Mouse (Mus musculus): ENCODE data around the gene Bpifb9b. TPM values are rescaled to one million over a fixed set of nuclear protein-coding genes. Genes with fewer than 3 reads are reported as not detected.
"Not testable (repeated sequence)": the region's sequence is repeated elsewhere in the genome, so short reads cannot be mapped to it uniquely, and the experiment has no call there.

Bpifb9b gene
- total RNA-seq (2015) (not detected in 2 replicates), total RNA-seq (2017) (not detected in 2 replicates)

- not testable (repeated sequence) for ATAC-seq (ENCODE audit: poor library complexity, severe bottlenecking)
Measured at GRCm38 (mm10) chr2:154306927-154307326, at the start of gene Bpifb9b. Gene Bpifb9b, plus strand, starts transcription at chr2:154307227.

DNA sequence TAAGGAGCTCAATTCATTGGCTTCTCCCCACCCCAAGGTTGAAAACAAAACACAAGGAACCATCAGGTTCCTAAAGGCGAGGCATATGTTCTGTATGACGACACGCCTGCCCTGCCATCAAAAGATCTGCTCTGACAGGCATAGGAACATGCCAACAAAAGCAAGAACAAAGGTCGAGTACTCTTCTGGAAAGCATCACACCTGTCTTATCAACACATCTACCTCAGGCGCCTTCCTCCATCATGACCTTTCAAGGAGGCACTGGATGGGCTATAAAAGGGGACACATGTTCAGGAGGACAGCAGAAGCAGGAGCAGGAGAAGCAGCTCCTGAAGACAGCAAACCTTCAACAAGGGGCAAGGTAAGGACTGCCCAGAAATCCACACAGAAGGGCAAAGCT is 49.5 kb upstream of the Bpifb9b start, which contains the start of gene Bpifb9a:
TSS of gene Bpifb9a (plus strand) at position 301 of the 400 bp plus-strand sequence.
- not testable (repeated sequence) for ATAC-seq (ENCODE audit: poor library complexity, severe bottlenecking)

DNA sequence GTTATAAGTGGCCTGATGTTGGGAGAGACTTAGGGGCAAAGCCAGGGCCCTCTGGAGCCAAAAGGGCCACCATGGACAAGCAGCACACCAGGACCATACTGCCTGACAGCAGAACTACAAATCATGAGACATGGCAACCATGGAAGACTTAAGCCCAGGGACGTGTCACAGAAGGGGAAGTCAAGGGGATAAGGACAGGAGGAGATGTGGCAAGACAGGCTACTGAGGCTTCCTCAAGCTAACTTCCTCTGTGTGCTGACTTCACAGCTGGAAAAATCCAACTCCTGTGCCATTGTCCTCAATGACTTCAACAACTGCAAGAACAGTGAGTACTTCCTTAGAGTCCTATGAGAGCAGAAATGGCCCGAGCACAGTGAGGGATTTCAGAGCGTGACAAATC is 42.6 kb upstream of the Bpifb9b start:
- ATAC-seq (ENCODE audit: poor library complexity, severe bottlenecking): peak; percentile 96

GRCm38 (mm10) chr2:154291866-154292265 is 15.2 kb upstream of the Bpifb9b start:
- not testable (repeated sequence) for ATAC-seq (ENCODE audit: poor library complexity, severe bottlenecking)

DNA sequence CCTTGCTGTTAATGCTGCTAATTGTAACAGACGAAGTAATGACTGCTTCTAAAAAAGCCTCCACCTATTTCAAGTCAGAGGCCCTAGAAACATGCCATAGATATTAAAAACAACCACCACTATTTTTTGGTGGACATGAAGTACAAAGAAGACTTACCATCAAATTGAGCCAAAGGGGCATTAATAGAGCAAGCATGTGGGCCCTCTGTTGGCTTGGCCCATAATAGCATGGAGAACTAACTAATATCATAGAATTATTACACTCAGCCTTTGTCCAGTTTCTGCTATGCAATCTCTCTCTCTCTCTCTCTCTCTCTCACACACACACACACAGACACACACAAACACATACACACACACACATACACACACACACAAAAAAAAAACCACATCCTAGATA is 14.2 kb upstream of the Bpifb9b start:
- ATAC-seq (ENCODE audit: poor library complexity, severe bottlenecking): no peak

- ATAC-seq (ENCODE audit: poor library complexity, severe bottlenecking): not testable (repeated sequence)
Measured at GRCm38 (mm10) chr2:154294746-154295145, 12.3 kb upstream of the Bpifb9b start.

GRCm38 (mm10) chr2:154300496-154300895 is 6.5 kb upstream of the Bpifb9b start:
- ATAC-seq (ENCODE audit: poor library complexity, severe bottlenecking): peak; percentile 93

DNA sequence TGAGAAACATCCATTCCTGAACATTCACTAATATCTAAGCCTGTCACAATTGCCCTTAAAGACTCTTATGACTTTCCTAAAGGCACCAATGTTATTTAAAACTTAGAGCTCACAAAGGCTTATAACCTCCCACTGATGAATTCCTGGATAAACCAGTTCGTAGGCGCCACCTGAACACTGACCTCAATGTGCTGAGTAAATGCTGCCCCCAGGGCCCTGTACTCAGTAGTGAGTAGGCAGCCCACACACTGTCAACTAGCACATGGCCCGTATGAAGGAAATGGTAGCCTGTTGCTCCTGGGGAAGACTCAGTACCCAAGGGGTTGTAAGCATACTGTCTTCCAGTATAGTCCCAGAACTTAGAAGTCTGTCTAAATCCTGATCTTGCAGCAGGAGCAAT is 5.3 kb upstream of the Bpifb9b start:
- no peak for ATAC-seq (ENCODE audit: poor library complexity, severe bottlenecking)

DNA sequence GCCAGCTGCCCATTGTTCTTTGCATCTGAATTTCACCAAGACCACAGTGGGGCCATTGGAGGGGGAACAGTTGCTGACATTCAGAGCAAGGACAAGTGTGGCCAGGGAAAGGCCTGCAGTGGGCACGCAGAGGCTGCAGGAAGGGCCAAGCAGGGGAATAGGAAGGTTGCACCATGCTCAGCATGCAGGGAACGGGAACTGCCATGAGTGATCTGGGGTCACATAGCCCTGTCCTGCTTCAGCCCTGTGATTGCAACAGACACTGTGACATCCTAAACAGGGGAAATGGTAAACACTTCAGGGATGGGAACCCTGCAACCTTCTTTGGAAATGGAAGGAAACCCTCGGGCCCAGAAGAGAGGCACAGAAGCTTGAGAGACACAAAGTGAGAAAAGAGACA is 2.4 kb upstream of the Bpifb9b start:
- peak; percentile 72 for ATAC-seq (ENCODE audit: poor library complexity, severe bottlenecking)

DNA sequence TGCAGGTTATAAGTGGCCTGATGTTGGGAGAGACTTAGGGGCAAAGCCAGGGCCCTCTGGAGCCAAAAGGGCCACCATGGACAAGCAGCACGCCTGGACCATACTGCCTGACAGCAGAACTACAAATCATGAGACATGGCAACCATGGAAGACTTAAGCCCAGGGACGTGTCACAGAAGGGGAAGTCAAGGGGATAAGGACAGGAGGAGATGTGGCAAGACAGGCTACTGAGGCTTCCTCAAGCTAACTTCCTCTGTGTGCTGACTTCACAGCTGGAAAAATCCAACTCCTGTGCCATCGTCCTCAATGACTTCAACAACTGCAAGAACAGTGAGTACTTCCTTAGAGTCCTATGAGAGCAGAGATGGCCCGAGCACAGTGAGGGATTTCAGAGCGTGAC is 6.7 kb downstream of the Bpifb9b start:
- ATAC-seq (ENCODE audit: poor library complexity, severe bottlenecking): peak; percentile 98

DNA sequence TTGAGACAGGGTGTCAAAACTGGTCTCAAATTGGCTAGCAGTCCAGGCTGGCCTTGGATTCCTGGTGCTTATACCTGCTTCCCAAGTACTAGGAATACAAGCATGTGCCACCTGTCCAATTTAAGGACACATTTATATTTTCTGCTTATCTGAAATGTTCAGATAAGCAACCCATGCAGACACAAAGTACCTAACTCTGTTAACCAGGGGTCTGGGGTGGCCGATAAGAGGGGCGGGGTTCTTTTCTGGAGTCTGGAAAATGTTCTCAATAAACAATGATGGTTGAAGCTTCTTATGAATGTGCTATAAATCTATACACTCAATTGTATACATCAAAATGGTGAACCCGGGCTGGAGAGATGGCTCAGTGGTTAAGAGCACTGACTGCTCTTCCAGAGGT is 19.8 kb downstream of the Bpifb9b start:
- no peak for ATAC-seq (ENCODE audit: poor library complexity, severe bottlenecking)

- ATAC-seq (ENCODE audit: poor library complexity, severe bottlenecking): no peak
Measured at GRCm38 (mm10) chr2:154335572-154335971, 28.5 kb downstream of the Bpifb9b start.

DNA sequence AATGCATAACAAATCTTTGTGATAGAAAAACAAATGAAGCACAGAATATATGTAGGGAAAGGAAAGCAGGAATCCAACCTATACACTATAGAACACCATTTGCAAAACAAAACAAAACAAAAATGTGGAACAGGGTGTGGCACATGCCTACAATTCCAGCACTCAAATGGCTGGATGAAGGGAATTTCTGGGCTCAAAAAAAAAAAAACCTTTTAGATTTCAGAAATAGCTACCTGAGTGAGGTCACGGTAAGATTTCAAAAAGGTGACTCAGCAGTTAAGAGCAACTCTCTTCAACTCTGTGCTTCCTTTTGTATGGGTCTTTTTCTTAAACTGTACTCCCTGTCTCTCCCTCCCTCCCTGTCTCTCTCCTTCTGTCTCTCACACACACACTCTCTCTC is 31.1 kb downstream of the Bpifb9b start:
- ATAC-seq (ENCODE audit: poor library complexity, severe bottlenecking): no peak

DNA sequence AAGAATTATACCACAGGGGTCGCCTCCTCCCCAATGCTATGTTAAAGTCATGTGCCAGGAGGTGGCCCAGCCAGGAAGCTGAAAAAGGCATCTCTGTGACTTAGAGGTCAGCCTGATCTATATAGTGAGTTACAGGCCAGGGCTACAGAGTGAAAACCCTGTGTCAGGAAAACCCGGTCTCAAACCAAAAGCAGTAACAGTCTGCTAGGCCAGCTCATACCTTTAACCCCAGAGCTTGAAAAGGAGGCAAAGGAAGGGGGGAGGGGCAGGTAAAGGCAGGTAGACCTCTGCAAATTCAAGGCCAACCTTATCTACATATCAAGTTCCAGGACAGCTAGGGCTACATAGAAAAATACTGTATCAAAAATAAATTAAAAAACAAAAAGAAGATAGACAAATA is 32.3 kb downstream of the Bpifb9b start:
- no peak for ATAC-seq (ENCODE audit: poor library complexity, severe bottlenecking)

DNA sequence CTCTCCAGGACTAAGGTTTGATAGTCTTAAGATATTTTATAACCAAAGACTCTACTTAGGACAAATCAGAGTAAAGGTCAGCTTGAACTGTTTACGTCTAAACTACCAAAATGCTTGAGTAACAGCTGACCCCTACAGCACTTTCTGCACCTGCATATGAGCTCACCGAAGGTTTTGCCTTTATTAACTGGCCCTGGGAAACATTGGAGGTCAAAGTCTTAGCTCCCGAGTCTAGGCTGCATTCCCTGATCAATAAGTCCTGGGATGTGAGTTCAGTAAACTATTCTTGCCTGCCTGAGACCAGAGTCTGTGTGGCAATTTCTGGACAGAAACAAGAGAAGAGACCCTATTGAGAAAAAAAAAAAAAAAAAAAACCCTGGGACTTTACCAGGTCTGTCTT is 41.1 kb downstream of the Bpifb9b start:
- ATAC-seq (ENCODE audit: poor library complexity, severe bottlenecking): no peak

GRCm38 (mm10) chr2:154354000-154354425 is 47.0 kb downstream of the Bpifb9b start:
- not testable (repeated sequence) for ATAC-seq (ENCODE audit: poor library complexity, severe bottlenecking)

GRCm38 (mm10) chr2:154367510-154367909 is 60.5 kb downstream of the Bpifb9b start:
- ATAC-seq (ENCODE audit: poor library complexity, severe bottlenecking): no peak

Other genes with a start within 250 kb of the Bpifb9b start
- not detected in 2 replicates for gene Bpifa3, start 176.9 kb upstream of the Bpifb9b start, total RNA-seq (2015)
- gene Bpifa3, start 176.9 kb upstream of the Bpifb9b start, total RNA-seq (2017): not detected in 2 replicates
- gene Bpifa1, start 164.3 kb upstream of the Bpifb9b start, total RNA-seq (2015): not detected in 2 replicates
- not detected in 2 replicates for gene Bpifa1, start 164.3 kb upstream of the Bpifb9b start, total RNA-seq (2017)
- gene Bpifa5, start 144.6 kb upstream of the Bpifb9b start, total RNA-seq (2015): not detected in 2 replicates
- not detected in 2 replicates for gene Bpifa5, start 144.6 kb upstream of the Bpifb9b start, total RNA-seq (2017)
- gene Bpifb1, start 116.4 kb upstream of the Bpifb9b start, total RNA-seq (2015): not detected in 2 replicates
- gene Bpifb1, start 116.4 kb upstream of the Bpifb9b start, total RNA-seq (2017): not detected in 2 replicates
- not detected in 2 replicates for gene Bpifb5, start 83.5 kb upstream of the Bpifb9b start, total RNA-seq (2015)
- gene Bpifb5, start 83.5 kb upstream of the Bpifb9b start, total RNA-seq (2017): not detected in 2 replicates
- not detected in 2 replicates for gene Bpifb9a, start 49.4 kb upstream of the Bpifb9b start, total RNA-seq (2015)
- not detected in 2 replicates for gene Bpifb9a, start 49.4 kb upstream of the Bpifb9b start, total RNA-seq (2017)
- 6.5 and 9.8 TPM in 2 replicates for gene Cdk5rap1, start 65.8 kb downstream of the Bpifb9b start, total RNA-seq (2015)
- gene Cdk5rap1, start 65.8 kb downstream of the Bpifb9b start, total RNA-seq (2017): 12.9 and 13.5 TPM in 2 replicates
- 0.22 and 0.62 TPM in 2 replicates for gene Snta1, start 100.9 kb downstream of the Bpifb9b start, total RNA-seq (2015)
- gene Snta1, start 100.9 kb downstream of the Bpifb9b start, total RNA-seq (2017): 1.1 and 1.4 TPM in 2 replicates
- gene Cbfa2t2, start 129.3 kb downstream of the Bpifb9b start, total RNA-seq (2015): 13.7 and 19.1 TPM in 2 replicates
- 7.5 and 22.8 TPM in 2 replicates for gene Cbfa2t2, start 129.3 kb downstream of the Bpifb9b start, total RNA-seq (2017)
- not detected in 2 replicates for gene 1700003F12Rik, start 239.9 kb downstream of the Bpifb9b start, total RNA-seq (2015)
- gene 1700003F12Rik, start 239.9 kb downstream of the Bpifb9b start, total RNA-seq (2017): not detected in 2 replicates
- gene Actl10, start 244.5 kb downstream of the Bpifb9b start, total RNA-seq (2015): 0.11 TPM in 1 of 2 replicates, not detected in the other
- gene Actl10, start 244.5 kb downstream of the Bpifb9b start, total RNA-seq (2017): 0.15 TPM in 1 of 2 replicates, not detected in the other

Measured in megakaryocyte, adult 5-6 weeks (primary cell).